Mouse (Mus musculus): ENCODE measurements around the gene Ctdsp1.

The Ctdsp1 gene

GRCm38 (mm10) chr1:74390924-74391748 lies at the start of gene Ctdsp1:
Gene Ctdsp1, plus strand, starts transcription at chr1:74391509.
- peak; percentile 98 for DNase-seq (ENCODE audit: low spot score)

- DNase-seq (ENCODE audit: low spot score), result no peak
Observed at GRCm38 (mm10) chr1:74341898-74342297, 49.4 kb upstream of the Ctdsp1 start.

DNA sequence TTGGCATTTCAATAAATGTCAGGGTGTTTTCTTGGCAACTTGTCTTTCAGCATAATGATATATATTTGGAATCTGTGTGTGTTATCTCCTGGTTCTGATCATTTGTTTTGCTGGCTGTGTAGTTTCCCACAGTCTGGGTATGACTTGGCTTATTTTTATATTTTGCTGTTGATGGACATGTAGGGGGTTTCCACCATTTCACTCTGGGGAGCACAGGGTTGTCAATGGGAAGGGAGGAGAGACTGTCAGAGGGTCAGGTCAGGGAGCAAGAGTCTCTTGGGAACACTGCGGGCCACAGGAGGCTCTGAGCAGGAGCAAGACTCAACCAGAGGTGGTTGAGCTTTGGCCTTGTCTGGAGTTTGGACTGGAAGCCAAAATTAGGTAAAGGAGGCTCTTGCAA lies 49.0 kb upstream of the Ctdsp1 start:
- DNase-seq (ENCODE audit: low spot score), result no peak

DNA sequence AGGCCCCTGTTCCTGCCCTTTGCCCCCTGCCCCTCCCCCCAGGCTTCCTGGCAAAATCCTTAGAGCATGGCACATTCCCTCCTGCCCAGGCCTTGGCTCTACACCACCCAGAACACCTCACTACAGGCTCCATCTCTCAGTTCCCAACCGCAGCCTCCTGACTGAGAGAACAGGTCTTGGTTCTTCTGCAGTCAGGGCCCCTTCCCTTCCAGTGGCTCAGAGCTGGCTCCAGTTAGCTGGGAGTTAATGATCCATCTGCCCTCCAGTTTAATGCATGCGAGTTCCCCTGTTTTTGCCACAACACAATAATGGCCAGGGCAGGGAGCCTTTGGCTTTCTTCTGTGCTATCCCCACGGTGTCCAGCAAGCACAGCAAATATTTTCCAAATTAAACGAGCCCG lies 48.1 kb upstream of the Ctdsp1 start:
- no peak for DNase-seq (ENCODE audit: low spot score)

DNA sequence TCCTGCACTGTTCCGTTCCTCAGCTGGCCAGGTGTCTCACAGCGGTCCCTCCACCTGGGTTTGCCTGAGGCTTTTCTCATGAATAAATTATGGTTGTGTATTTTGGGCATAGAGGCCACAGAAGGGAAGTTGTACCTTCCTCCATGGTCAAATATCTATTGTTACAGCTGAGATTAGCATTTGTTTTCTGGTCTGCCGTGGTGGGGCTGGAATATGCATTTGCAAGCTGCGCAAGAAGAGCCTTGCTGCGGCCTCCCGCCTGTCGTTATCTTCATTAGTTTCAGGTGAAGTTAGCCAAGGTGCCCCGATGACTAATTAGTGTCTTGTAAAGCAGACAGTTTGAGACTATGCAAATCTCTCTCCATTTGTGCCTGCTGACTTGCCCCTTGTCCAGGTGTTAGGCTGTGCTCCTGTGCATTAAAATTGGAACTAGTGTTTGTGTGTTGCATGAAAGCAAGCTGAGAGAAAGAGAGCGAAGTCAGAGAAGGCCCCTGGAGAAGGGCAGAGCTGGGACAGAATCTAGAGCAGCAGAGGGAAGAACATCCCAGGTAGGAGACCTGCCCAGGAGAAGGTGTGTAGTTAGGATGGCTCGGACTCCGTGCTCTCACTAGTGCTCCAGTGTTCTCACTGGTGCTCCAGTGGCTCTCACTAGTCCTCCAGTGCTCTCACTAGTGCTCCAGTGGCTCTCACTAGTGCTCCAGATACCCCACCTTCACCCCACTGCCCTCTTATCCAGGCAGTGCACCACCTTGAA lies 47.0 kb upstream of the Ctdsp1 start:
- no peak for DNase-seq (ENCODE audit: low spot score)

GRCm38 (mm10) chr1:74351185-74351769 lies 40.0 kb upstream of the Ctdsp1 start:
- no peak for DNase-seq (ENCODE audit: low spot score)

DNA sequence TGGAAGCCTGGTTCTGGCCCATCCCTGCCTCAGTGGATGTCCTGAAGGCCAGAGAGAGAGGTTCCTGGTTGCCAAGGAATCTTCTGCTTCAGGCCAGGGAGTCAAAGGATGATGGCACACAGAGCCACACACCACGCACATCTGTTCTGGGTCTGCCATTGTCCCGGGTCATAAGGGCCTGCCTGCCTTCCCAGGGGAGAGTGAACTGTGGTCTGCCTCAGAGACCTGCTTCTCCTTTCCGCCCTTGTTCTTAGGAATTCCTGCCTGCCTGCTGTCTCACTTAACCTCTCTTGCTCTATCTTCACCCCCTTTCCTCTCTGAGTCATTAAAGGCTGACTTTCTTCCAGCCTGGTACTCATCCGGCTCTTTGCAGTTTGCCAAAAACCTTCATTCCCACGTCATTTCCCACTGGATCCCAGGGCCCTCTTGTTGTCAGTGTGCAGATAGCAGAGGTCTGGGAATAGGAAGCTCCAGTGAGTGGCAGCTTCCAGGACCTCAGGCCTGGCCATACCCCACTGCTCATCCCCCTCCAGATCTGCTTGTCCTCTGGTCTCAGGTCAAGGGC lies 38.7 kb upstream of the Ctdsp1 start:
- DNase-seq (ENCODE audit: low spot score), result no peak

DNA sequence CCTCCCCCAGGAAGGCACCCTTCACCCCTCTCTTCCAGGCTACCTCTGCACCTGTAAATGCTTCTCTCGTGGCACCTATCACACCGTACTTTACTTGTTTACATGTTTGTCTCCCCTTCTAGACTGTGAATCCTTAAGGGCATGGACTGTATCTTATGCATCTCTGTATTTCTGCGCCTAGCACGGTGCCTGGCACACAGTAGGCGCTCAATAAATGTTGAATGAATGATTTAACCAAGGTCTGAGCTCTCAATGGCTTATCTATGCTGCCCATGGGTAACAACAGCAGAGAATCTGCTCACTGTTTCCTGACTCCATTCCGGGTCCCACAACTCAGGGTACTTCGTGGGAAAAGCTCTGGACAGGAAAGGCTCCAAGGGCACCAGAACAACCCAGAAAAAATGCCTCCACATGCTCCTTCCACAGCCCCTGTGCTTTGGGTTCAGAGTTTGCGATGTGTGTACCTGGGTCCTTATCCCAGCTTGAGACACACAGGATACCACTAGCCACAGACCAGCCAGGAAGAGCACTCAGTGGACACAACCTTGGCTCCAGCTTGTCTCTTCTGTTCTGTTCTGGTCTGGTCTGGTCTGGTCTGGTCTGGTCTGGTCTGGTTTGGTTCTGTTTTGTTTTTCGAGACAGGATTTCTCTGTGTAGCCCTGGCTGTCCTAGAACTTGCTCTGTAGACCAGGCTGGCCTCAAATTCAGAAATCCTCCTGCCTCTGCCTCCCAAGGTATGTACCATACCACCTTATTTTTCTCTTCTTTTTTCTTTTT lies 37.7 kb upstream of the Ctdsp1 start:
- DNase-seq (ENCODE audit: low spot score), result no peak

DNA sequence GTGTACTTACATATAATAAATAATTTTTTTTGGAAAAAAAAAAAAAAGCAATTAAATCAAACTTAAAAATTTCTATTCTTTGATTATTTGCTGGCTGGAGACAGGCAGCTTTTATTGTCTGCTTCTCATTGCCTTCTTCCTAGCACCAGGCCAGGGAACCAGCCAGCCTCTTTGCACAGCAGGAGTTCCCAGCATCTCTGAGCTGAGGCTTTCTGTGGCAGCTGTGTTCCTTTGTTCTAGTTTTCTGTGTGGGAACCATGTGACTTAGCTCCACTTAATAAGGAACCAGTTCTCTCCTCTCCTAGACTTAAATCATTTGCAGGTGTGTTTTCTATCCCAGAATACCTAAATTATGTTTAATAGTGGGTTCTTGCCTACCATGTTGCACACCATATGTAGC lies 33.8 kb upstream of the Ctdsp1 start:
- DNase-seq (ENCODE audit: low spot score), result no peak

DNA sequence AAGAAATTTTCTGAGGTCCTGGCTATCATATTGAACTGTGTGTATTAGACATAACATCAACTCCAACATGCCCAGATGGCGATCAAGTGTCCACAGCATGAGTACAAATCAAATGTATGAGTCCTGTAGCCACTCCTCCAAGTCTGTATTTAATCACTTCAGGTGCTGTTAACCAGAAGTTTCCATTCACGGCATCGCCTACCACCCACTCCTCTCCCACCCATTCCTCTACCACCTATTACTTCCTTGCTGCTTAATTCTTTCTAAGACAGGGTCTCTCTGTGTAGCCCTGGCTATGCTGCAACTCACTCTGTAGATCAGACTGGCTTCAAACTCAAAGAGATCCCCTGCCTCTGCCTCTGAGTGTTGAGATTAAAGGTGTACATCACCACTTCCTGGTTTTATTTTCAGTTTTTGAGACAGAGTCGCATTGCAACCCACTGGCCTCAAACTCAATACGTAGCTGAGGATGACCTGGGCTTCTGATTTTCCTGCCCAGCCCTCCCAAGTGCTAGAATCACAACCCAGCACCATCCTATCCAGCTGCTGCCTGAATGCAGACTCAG lies 31.3 kb upstream of the Ctdsp1 start:
- DNase-seq (ENCODE audit: low spot score), result no peak

GRCm38 (mm10) chr1:74361812-74362211 lies 29.5 kb upstream of the Ctdsp1 start, which contains the start of gene Catip:
Gene Catip, plus strand, starts transcription at chr1:74362108.
- peak; percentile 58 for DNase-seq (ENCODE audit: low spot score)

GRCm38 (mm10) chr1:74362325-74363229 lies 28.7 kb upstream of the Ctdsp1 start:
- no peak for DNase-seq (ENCODE audit: low spot score)

- no peak for DNase-seq (ENCODE audit: low spot score)
Observed at GRCm38 (mm10) chr1:74363437-74363836, 27.9 kb upstream of the Ctdsp1 start.

GRCm38 (mm10) chr1:74364270-74364669 lies 27.0 kb upstream of the Ctdsp1 start:
- no peak for DNase-seq (ENCODE audit: low spot score)

DNA sequence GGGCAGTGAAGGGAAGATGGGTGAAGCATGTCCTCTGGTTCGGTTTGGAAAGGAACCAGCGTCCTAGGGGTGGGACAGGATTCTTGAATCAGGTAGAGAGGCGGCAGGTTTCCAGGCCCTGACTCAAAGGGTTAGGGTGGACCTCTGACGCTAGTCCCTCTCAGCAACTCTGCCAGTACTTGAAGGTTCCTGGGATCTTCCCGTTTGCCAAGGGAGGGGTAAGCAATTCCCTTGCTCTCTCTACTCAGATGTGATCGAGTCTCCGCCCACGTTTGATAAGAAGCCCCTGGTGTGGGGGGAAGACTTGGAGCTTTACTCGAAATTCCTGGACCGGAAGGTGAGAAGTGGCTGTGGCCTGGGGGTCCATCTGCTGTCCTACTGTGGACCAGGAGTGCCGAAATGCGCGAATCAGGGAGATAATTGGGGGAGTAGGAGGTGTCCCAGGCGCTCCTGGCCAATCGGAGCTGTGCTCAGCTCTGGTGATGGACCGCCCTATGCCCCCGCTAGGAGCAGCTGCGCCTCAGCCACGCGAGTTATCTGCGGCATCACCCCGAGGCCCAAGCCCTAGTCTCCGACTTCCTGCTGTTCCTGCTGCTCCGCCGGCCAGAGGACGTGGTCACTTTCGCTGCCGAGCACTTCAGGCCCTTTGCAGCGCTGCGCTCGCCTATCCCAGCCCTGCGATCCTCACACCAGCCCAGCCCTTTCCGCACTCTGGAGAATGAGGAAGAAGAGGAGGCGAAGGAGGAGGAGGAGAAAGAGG lies 23.2 kb upstream of the Ctdsp1 start:
- peak; percentile 67 for DNase-seq (ENCODE audit: low spot score)

DNA sequence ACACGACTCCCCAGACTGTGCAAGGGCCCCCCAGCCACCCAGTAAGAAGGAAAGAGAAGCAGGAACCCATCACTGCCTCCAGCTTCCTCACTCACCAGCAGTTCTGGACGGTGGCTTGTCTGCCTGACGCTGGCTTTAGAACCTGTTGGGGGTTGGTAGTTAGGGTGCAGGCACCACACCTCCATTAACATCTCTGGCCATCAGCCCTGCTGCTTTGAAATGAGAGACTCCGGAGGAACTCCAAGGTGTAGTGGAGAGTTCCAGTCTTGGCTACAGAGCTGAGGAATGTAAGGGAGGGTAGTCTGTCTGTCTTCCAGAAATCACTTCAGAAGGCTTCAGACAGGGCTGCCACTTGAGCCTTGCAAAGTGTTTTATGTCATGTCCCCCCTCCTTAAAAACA lies 21.3 kb upstream of the Ctdsp1 start:
- no peak for DNase-seq (ENCODE audit: low spot score)

- no peak for DNase-seq (ENCODE audit: low spot score)
Observed at GRCm38 (mm10) chr1:74373372-74373771, 17.9 kb upstream of the Ctdsp1 start.

- no peak for DNase-seq (ENCODE audit: low spot score)
Observed at GRCm38 (mm10) chr1:74374980-74375379, 16.3 kb upstream of the Ctdsp1 start, which contains the start of gene Slc11a1. Gene Slc11a1, plus strand, starts transcription at chr1:74375195.

DNA sequence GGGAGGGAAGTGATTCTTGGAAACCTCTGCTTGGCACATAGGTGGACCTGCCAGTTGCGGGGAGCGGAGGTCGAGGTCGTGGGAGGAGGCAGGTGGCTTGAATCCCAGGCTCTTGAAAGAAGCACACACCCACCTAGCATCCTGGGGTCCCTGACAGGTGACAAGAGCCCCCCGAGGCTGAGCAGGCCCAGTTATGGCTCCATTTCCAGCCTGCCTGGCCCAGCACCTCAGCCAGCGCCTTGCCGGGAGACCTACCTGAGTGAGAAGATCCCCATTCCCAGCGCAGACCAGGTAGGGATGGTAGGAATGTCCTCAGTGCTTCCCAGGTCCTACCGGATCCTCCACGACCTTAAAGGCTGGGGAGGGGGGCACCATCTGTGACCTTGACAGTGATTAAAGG lies 15.7 kb upstream of the Ctdsp1 start:
- no peak for DNase-seq (ENCODE audit: low spot score)

GRCm38 (mm10) chr1:74376396-74376795 lies 14.9 kb upstream of the Ctdsp1 start:
- DNase-seq (ENCODE audit: low spot score), result no peak
